Mouse (Mus musculus) limb, embryonic 14.5 days (tissue): Measurements from ENCODE around the gene 4930442H23Rik. TPM values are rescaled to one million over a fixed set of nuclear protein-coding genes. Genes with fewer than 3 reads are reported as not detected.

Experiments used
- ATAC-seq: fragments of 200-750 bp; cut with Nextera tagmentation; 2 replicates; pipeline ENCODE4 v1.8.0; 2017; ENCODE audit warnings: low read depth, moderate number of reproducible peaks, moderate TSS enrichment; ENCODE audit not compliant: low FRiP score
- DNase-seq: peaks from one replicate; pipeline ENCODE4 v3.0.0-alpha.2; 2015; ENCODE audit warnings: low spot score
- H3K27ac ChIP-seq: fragments of 300-500 bp; sonication (generic); replicated peaks from 2 replicates; pipeline ENCODE4 v1.5.1; 2014; ENCODE audit warnings: low read depth, mild to moderate bottlenecking, low read length, moderate library complexity, mixed read lengths
- H3K27me3 ChIP-seq: fragments of 300-500 bp; sonication (generic); 2 replicates; pipeline ENCODE4 v1.6.1; 2014; ENCODE audit warnings: low read length, mixed read lengths; ENCODE audit not compliant: control insufficient read depth, insufficient read depth
- H3K36me3 ChIP-seq: fragments of 300-500 bp; sonication (generic); 2 replicates; pipeline ENCODE4 v1.6.1; 2014; ENCODE audit warnings: mild to moderate bottlenecking, low read length, moderate library complexity, mixed read lengths; ENCODE audit not compliant: control insufficient read depth, insufficient read depth
- H3K4me1 ChIP-seq: fragments of 300-500 bp; sonication (generic); 2 replicates; pipeline ENCODE4 v1.6.1; 2014; ENCODE audit warnings: antibody characterized with exemption, low read length, mixed read lengths; ENCODE audit not compliant: control insufficient read depth, insufficient read depth
- H3K4me2 ChIP-seq: fragments of 300-500 bp; sonication (generic); replicated peaks from 2 replicates; pipeline ENCODE4 v1.6.1; 2014; ENCODE audit warnings: low read depth, mild to moderate bottlenecking, low read length, moderate library complexity; ENCODE audit not compliant: severe bottlenecking
- H3K4me3 ChIP-seq: fragments of 300-500 bp; sonication (generic); replicated peaks from 2 replicates; pipeline ENCODE4 v1.5.1; 2014; ENCODE audit warnings: low read length
- H3K9ac ChIP-seq: fragments of 300-500 bp; sonication (generic); 2 replicates; pipeline ENCODE4 v1.6.1; 2014; ENCODE audit warnings: mild to moderate bottlenecking, low read depth, low read length, moderate library complexity; ENCODE audit not compliant: severe bottlenecking
- H3K9me3 ChIP-seq: fragments of 300-500 bp; sonication (generic); 2 replicates; pipeline ENCODE4 v1.6.1; 2016; ENCODE audit warnings: low read length; ENCODE audit not compliant: control insufficient read depth
- POLR2A ChIP-seq: fragments of 200-500 bp; IDR thresholded peaks from 2 replicates; pipeline ENCODE4 v1.8.0; 2012; ENCODE audit warnings: inconsistent platforms, mild to moderate bottlenecking, moderate library complexity, borderline replicate concordance; ENCODE audit not compliant: insufficient read depth, insufficient read length; ENCODE audit errors: extremely low read depth
- WGBS: fragments of 180-500 bp; shearing (Covaris S2); extraction: QIAGEN DNeasy Blood & Tissue Kit; methylation state at CpG from one replicate; pipeline ENCODE4 v1.1.7; 2014; 5-methylcytosine and 5-hydroxymethylcytosine counted together
- polyA plus RNA-seq, 2 experiments: library from polyadenylated mRNA; depleted of rRNA in 1 of 2; stranded (reverse) in 1 of 2; unstranded in 1 of 2; fragments of >200 nt; fragmentation: Nextera tagmentation in 1 of 2; extraction: Ambion mirVana in 1 of 2; gene quantifications; 2 replicates each; pipeline versions ENCODE4 v1.2.1 to v1.2.3; 2012 to 2014

4930442H23Rik gene
- polyA plus RNA-seq, 2 experiments, result not detected

GRCm38 (mm10) chr10:81168521-81169244 lies 15.0 kb downstream of the 4930442H23Rik start:
- Histone ChIP-seq H3K36me3 (peaks cover 16% of the 10 kb centered on the region), H3K27me3 (no peaks in the 10 kb centered on the region), H3K9ac (peak overlapping the region; percentile 41), H3K4me2 (peak overlapping the region; percentile 78), H3K4me1 (peaks cover 15% of the 10 kb centered on the region), H3K27ac (peak overlapping the region; percentile 73), H3K4me3 (peak overlapping the region; percentile 93), H3K9me3 (no peaks in the 10 kb centered on the region)
- no peak for TF ChIP-seq POLR2A
- ATAC-seq (0 out of 2 replicates have a peak, but pooled peaks have one; percentile 24), DNase-seq (peak; percentile 88)
- 2% methylated on average over 28 of the region's 29 CpGs for WGBS

GRCm38 (mm10) chr10:81168087-81168431 lies 15.6 kb downstream of the 4930442H23Rik start:
- Histone ChIP-seq H3K9ac (peak overlapping the region; percentile 13; the same call in 1 of the 2 replicates), H3K4me2 (peak overlapping the region; percentile 78), H3K36me3 (peaks cover 23% of the 10 kb centered on the region), H3K4me3 (peak overlapping the region; percentile 93), H3K27ac (peak overlapping the region; percentile 73), H3K4me1 (peaks cover 11% of the 10 kb centered on the region), H3K9me3 (no peaks in the 10 kb centered on the region), H3K27me3 (no peaks in the 10 kb centered on the region)
- TF ChIP-seq POLR2A, result no peak
- 4% methylated on average over 5 of the region's 5 CpGs for WGBS
- ATAC-seq (peak; percentile 62), DNase-seq (no peak)

GRCm38 (mm10) chr10:81167200-81168086 lies 16.2 kb downstream of the 4930442H23Rik start, which contains the start of gene Pias4:
Gene Pias4, minus strand, starts transcription at chr10:81167923.
- DNase-seq, result peak; percentile 100
- H3K9ac ChIP-seq, result peak within 1 kb of the TSS; percentile 79
- no peaks in the 10 kb centered on the region for H3K27me3 ChIP-seq
- TF ChIP-seq POLR2A, result peak; percentile 72; the same call in 1 of the 2 replicates
- peaks cover 8% of the 10 kb centered on the region for H3K4me1 ChIP-seq
- peaks cover 29% of the 10 kb centered on the region for H3K36me3 ChIP-seq
- no peaks in the 10 kb centered on the region for H3K9me3 ChIP-seq
- 0% methylated on average over 37 of the region's 64 CpGs for WGBS
- peak; percentile 92 for ATAC-seq
- H3K4me3 ChIP-seq, result peak within 1 kb of the TSS; percentile 93
- peak within 1 kb of the TSS; percentile 86 for H3K4me2 ChIP-seq
- peak within 1 kb of the TSS; percentile 73 for H3K27ac ChIP-seq

- H3K4me3 ChIP-seq, result no peak overlapping the region
- DNase-seq, result no peak
- H3K9me3 ChIP-seq, result no peaks in the 10 kb centered on the region
- ATAC-seq, result no peak
- no peak overlapping the region for H3K27ac ChIP-seq
- WGBS, result 64% methylated on average over 8 of the region's 8 CpGs
- no peaks in the 10 kb centered on the region for H3K27me3 ChIP-seq
- peaks cover 8% of the 10 kb centered on the region for H3K4me1 ChIP-seq
- H3K36me3 ChIP-seq, result peaks cover 51% of the 10 kb centered on the region
- H3K9ac ChIP-seq, result no peak overlapping the region
- no peak overlapping the region for H3K4me2 ChIP-seq
- TF ChIP-seq POLR2A, result no peak
Measured at GRCm38 (mm10) chr10:81165118-81165517, 18.5 kb downstream of the 4930442H23Rik start.

- WGBS, result 76% methylated on average over 2 of the region's 2 CpGs
- ATAC-seq, result no peak
- Histone ChIP-seq H3K4me2 (no peak overlapping the region), H3K4me3 (no peak overlapping the region), H3K4me1 (peaks cover 8% of the 10 kb centered on the region), H3K27ac (no peak overlapping the region), H3K36me3 (peaks cover 76% of the 10 kb centered on the region), H3K27me3 (no peaks in the 10 kb centered on the region), H3K9me3 (no peaks in the 10 kb centered on the region), H3K9ac (no peak overlapping the region)
- DNase-seq, result no peak
- TF ChIP-seq POLR2A, result no peak
Measured at GRCm38 (mm10) chr10:81162318-81162652, 21.4 kb downstream of the 4930442H23Rik start.
